Mouse (Mus musculus): Measurements from ENCODE around the gene Gm28308. TPM values are rescaled to one million over a fixed set of nuclear protein-coding genes. Genes with fewer than 3 reads are reported as not detected.

The Gm28308 gene
- total and polyA plus RNA-seq, 3 experiments, result not detected

DNA sequence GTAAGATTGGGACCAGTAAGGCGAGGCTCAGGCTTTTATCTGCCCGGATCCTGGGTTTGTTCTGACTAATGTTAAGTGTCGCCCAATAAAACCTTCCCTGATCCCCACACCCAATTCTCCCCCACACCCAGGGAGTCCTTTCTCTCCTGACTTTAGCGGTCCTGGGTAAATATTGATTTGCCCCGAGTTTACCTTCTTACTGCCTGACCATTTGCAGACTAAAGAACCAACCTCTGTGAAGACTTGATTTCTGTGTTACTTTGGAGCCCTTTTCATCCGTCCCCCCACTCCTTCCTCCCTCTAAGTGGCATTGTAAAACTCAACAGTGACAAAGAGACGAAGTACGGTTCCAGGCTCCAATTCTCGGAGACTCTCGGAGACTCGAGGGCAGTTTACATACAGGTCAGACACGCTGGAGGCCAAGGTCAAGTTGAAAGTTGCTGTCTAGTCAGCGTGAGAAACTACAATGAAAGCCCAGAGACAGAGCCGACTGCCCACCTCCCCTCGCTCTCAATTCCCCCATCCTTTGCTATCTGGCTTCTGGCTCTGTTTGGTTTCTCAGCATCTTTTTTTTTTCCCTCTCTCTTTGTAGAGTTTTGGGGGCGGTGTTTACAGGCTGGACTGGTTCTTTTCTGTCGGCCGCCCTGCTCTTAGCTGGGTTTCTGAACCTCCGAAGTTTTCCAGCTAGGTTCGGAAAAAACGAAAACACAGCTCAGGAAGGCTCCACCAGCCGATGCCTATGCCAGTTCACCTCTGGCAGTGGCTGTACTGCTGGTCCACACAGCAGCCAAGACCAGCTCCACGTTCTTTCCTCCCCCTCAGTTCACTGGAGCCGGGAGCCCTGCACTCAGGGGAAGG, 49.6 kb upstream of the Gm28308 start:
- Histone ChIP-seq H3K4me3 (replicated peaks in 1 of 3; ENCODE audit: low read depth in 2 of 3, low read length in 2 of 3, poor library complexity in 1 of 3) (no peak overlapping the region), H3K4me2 (ENCODE audit: insufficient read depth, low read depth, poor library complexity, severe bottlenecking) (peak overlapping the region; percentile 27; the same call in 1 of the 2 replicates), H3K9ac (ENCODE audit: insufficient read depth, low read depth) (no peak overlapping the region), H3K27ac (ENCODE audit: insufficient read depth, low read depth) (no peak overlapping the region), H3K36me3 (replicated peaks in 1 of 2; ENCODE audit: control insufficient read depth in 1 of 2, insufficient read depth in 1 of 2, low read length in 1 of 2) (no peaks in the 10 kb centered on the region), H3K27me3 (replicated peaks) (peaks cover 23% of the 10 kb centered on the region), H3K79me2 (replicated peaks; ENCODE audit: control insufficient read depth, extremely low read depth, insufficient read depth, poor library complexity, severe bottlenecking) (no peaks in the 10 kb centered on the region), H3K4me1 (ENCODE audit: control insufficient read depth in 1 of 2, insufficient read depth in 2 of 2) (no peaks in the 10 kb centered on the region), H3K9me3 (replicated peaks; ENCODE audit: low read length) (peaks cover 5% of the 10 kb centered on the region)
- dilution Hi-C loops (cut with MboI; ENCODE audit: extremely low pct_ligation_motif_present, extremely low pct_unique_long_range_greater_than_20kb, low sequenced_read_pairs) (no loop called here), in situ Hi-C loops (cut with MboI; ENCODE audit: low pct_ligation_motif_present, low pct_unique_long_range_greater_than_20kb, low sequenced_read_pairs) (loop anchor here (10.0 to 25.0 kb wide), 2 partner anchors 572 to 650 kb away; no protein-coding TSS in a partner anchor)
- no peak for DNase-seq (ENCODE audit: extremely low read depth)
- TF ChIP-seq ELF1 (IDR thresholded peaks at IDR 0.05; ENCODE audit: low read depth, low read length) (no peak), ETS1 (conservative IDR thresholded peaks at IDR 0.05; ENCODE audit: low read depth, low read length) (no peak), JUN (IDR thresholded peaks at IDR 0.05; ENCODE audit: insufficient read depth, low read depth, low read length) (no peak), RAD21 (IDR thresholded peaks at IDR 0.05; ENCODE audit: low read depth, low read length) (no peak), RCOR1 (conservative IDR thresholded peaks at IDR 0.05; ENCODE audit: low read depth, low read length) (no peak)

DNA sequence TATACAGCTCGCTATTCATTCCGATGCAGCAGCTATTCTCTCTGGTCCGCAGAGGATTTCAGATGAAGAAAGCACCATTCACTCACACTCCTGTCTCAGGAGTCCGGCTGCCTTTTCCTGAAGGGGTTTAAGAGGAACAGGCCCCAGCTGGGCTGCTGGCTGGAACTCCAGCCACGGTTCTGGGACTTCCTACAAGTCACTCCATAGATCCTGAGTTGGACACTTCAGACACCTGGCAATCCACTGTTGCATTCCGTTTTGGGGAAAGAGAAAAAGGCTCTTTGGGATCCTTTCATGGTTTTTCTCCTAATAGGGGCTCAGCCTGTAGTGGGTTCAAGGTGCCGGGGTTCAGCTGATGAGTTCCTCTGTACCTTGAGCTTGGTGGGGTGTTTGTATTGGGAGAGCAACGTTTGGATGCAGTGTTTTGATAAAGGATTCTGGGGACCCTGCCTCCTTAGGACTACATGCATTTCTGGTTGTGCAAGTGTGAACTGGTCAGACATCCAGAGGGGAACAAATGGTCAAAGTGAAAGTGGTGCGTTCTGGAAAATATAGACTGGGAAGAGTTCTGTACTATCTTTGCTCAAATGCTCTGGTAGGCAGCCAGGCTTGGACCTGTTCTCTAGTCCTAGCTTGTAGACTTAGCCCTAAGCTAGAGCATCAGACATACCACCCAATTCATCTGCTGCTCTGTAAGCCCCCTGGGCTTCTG, 48.8 kb upstream of the Gm28308 start:
- DNase-seq (ENCODE audit: extremely low read depth), result no peak
- Histone ChIP-seq H3K36me3 (replicated peaks in 1 of 2; ENCODE audit: control insufficient read depth in 1 of 2, insufficient read depth in 1 of 2, low read length in 1 of 2) (no peaks in the 10 kb centered on the region), H3K9ac (ENCODE audit: insufficient read depth, low read depth) (no peak overlapping the region), H3K4me2 (ENCODE audit: insufficient read depth, low read depth, poor library complexity, severe bottlenecking) (peak overlapping the region; percentile 16; the same call in 1 of the 2 replicates), H3K4me3 (replicated peaks in 1 of 3; ENCODE audit: low read depth in 2 of 3, low read length in 2 of 3, poor library complexity in 1 of 3) (no peak overlapping the region), H3K27ac (ENCODE audit: insufficient read depth, low read depth) (no peak overlapping the region), H3K9me3 (replicated peaks; ENCODE audit: low read length) (peaks cover 5% of the 10 kb centered on the region), H3K27me3 (replicated peaks) (peaks cover 23% of the 10 kb centered on the region), H3K4me1 (ENCODE audit: control insufficient read depth in 1 of 2, insufficient read depth in 2 of 2) (no peaks in the 10 kb centered on the region), H3K79me2 (replicated peaks; ENCODE audit: control insufficient read depth, extremely low read depth, insufficient read depth, poor library complexity, severe bottlenecking) (no peaks in the 10 kb centered on the region)
- TF ChIP-seq HCFC1 (IDR thresholded peaks at IDR 0.05; ENCODE audit: low read depth, low read length), result no peak
- TF ChIP-seq TCF12 (IDR thresholded peaks at IDR 0.05; ENCODE audit: low read depth, low read length), result no peak
- no peak for TF ChIP-seq JUND (conservative IDR thresholded peaks at IDR 0.05; ENCODE audit: low read depth, low read length)
- in situ Hi-C loops (cut with MboI; ENCODE audit: low pct_ligation_motif_present, low pct_unique_long_range_greater_than_20kb, low sequenced_read_pairs), result loop anchor here (10.0 to 25.0 kb wide), 2 partner anchors 573 to 650 kb away; no protein-coding TSS in a partner anchor
- dilution Hi-C loops (cut with MboI; ENCODE audit: extremely low pct_ligation_motif_present, extremely low pct_unique_long_range_greater_than_20kb, low sequenced_read_pairs), result no loop called here
